Mouse (Mus musculus) brown adipose tissue, adult 24 weeks (tissue): Measurements from ENCODE around the gene Cnp. TPM values are rescaled to one million over a fixed set of nuclear protein-coding genes. Genes with fewer than 3 reads are reported as not detected.
A peak's percentile ranks its signal among the peaks of the same experiment; 100 is the strongest.

ENCODE experiments used
- H3K27ac ChIP-seq: fragments of 200-500 bp; replicated peaks from 2 replicates; pipeline ENCODE4 v1.5.1; 2012; ENCODE audit warnings: low read depth, mild to moderate bottlenecking, low read length
- H3K4me1 ChIP-seq: fragments of 200-500 bp; 2 replicates; pipeline ENCODE4 v1.6.1; 2012; ENCODE audit warnings: low read length, mixed read lengths; ENCODE audit not compliant: control insufficient read depth, insufficient read depth, insufficient read length
- H3K4me3 ChIP-seq: fragments of 200-500 bp; 2 replicates; pipeline ENCODE4 v1.5.1; 2012; ENCODE audit warnings: low read depth, mild to moderate bottlenecking, low read length, moderate library complexity; ENCODE audit not compliant: insufficient read depth
- polyA plus RNA-seq: library from polyadenylated mRNA; stranded (reverse); fragments of >200 nt; gene quantifications from 2 replicates; pipeline ENCODE4 v1.2.4, GENCODE M21; 2012; ENCODE audit not compliant: missing spikeins, insufficient read depth, insufficient read length

The Cnp gene
- polyA plus RNA-seq, 1 experiment = 8.4 TPM

DNA sequence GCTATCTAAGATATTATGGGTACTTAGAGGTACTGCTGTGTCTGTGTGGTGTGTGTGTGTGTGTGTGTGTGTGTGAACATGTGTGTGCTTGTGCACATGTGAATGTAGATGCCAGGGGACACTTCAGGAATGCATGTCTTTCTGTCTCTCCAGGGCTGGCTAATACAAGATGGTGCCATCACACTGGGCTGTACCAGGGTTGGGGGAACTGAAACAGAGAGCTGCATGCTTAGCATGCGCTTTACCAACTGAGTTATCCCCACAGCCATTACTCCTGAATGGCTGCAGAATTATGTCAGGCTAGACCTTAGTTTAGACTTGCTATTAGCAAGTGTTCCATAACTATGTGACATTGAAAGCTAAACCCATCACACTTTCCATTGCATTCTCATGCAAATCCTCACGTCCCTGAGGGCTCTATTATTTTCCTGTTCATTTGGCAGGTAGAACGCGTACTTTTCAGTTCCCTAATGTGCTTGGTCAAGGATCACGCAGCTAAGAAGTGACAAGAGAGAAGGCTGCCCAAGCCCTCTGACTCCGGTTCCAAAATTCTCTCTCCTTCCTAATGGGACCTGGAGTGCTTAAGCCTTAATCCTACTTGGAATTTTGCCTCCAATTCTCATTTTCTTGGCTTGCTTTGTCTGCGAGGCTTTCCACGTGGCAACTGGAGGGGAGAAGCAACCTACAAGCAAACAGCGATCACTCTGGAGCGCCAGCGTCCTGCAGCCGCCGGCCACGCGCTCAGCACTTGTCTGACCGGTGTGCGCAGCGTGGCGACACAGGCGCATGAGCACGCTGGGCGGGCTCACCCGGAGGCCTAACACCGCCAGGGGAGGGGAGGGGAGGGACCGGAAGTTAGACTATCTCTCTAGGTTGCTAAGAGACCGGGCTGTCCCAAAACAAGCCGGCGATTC is 29.6 kb upstream of the Cnp start, which contains the start of gene Ttc25:
Gene Ttc25, plus strand, starts transcription at position 776 of the 914 bp plus-strand sequence.
- Histone ChIP-seq H3K4me3 (peak within 1 kb of the TSS; percentile 59), H3K4me1 (peaks cover 8% of the 10 kb centered on the region), H3K27ac (peak within 1 kb of the TSS; percentile 22)

GRCm38 (mm10) chr11:100545746-100546085 is 29.0 kb upstream of the Cnp start:
- peak overlapping the region; percentile 22 for H3K27ac ChIP-seq
- peak overlapping the region; percentile 59 for H3K4me3 ChIP-seq
- peaks cover 8% of the 10 kb centered on the region for H3K4me1 ChIP-seq

DNA sequence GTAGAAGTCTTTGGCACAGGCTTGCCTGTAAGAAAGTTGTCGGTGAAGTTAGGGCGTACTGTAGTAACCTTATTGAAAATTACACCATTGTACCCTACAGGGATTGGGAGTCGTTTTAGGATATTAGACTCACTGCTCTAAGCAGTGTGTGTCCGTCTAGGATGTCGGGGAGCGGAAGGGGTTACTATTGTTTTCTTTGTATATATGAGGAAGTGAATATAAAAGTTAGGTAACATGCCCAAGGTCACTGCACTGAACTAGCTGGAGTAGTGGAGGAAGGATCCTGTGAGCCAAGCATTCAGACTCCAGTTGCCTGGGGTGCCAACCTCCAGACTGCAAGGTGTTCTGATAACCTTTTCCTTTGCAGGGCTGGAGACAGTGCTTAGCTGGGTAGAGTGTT is 27.7 kb upstream of the Cnp start:
- Histone ChIP-seq H3K4me1 (peaks cover 11% of the 10 kb centered on the region), H3K4me3 (no peak overlapping the region), H3K27ac (0 out of 2 replicates have a peak overlapping the region, but pooled peaks have one; percentile 35)

GRCm38 (mm10) chr11:100548141-100548540 is 26.6 kb upstream of the Cnp start:
- H3K4me3 ChIP-seq = no peak overlapping the region
- no peak overlapping the region for H3K27ac ChIP-seq
- peaks cover 14% of the 10 kb centered on the region for H3K4me1 ChIP-seq

DNA sequence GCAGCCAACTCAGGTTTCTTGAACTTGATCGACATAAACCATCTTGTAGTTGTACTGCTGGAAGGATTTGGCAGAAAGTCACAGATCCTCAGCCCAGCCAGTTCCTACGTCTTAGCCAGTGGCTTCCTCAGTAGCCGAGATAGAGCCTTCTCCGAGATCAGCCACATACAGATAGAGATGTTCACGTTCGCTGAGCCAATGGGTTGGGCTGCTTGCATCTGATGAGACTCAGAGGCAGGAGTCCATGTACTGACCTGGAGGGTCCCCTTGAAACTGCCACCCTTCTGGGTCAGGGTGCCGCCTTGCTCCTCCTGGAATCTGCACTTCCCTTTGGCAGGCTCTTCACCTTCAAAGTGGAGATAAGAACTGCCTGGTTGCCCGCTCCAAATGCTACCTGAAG is 25.2 kb upstream of the Cnp start:
- Histone ChIP-seq H3K27ac (no peak overlapping the region), H3K4me3 (no peak overlapping the region), H3K4me1 (peaks cover 18% of the 10 kb centered on the region)

- Histone ChIP-seq H3K4me1 (peaks cover 14% of the 10 kb centered on the region), H3K4me3 (no peak overlapping the region), H3K27ac (no peak overlapping the region)
Measured at GRCm38 (mm10) chr11:100550101-100550500, 24.6 kb upstream of the Cnp start.

DNA sequence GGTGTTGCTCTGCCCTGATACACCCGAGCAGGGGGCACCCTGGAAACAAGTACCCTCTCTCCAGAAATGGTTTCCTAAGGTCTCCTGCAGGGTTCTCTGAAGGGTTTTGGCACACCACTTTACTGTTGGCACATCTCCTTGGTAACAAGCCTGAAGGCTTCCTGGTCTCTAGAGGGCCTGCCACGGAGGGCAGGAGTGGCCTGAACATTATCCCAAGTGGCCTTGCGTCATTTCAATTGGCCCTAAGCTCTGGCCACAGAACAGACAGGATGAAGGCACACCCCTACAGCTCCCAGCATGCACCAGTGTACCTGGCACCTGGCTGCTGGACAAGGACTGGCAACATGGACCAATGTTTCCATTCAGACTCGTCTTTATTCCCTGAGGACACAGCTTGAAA is 21.9 kb upstream of the Cnp start:
- Histone ChIP-seq H3K4me3 (no peak overlapping the region), H3K27ac (no peak overlapping the region), H3K4me1 (peaks cover 9% of the 10 kb centered on the region)

GRCm38 (mm10) chr11:100555583-100555982 is 19.1 kb upstream of the Cnp start:
- no peak overlapping the region for H3K4me3 ChIP-seq

DNA sequence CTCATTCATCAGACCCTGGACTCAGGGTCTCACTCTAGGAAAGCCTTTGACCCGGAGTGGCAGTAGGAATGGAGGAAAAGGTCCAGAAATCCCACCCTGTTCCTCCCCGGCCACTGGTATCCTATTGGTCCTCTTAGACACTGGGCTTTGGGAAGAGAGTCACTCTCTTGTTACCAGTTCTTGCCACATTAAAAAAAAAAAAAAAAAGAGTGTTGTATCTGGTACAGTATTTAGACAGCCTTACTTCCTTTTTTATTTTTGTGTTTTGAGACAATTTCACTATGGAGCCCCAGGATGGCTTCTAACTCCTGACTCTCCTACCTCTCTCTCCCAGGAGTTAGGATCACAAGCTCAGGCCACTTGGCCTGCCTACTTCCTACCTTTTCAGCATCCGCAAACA is 17.1 kb upstream of the Cnp start:
- Histone ChIP-seq H3K4me1 (peaks cover 5% of the 10 kb centered on the region), H3K4me3 (no peak overlapping the region), H3K27ac (no peak overlapping the region)

More at GRCm38 (mm10) chr11:100555583-100555982, 19.1 kb upstream of the Cnp start:
- Histone ChIP-seq H3K27ac (no peak overlapping the region), H3K4me1 (peaks cover 9% of the 10 kb centered on the region)

GRCm38 (mm10) chr11:100559476-100559875 is 15.2 kb upstream of the Cnp start:
- Histone ChIP-seq H3K4me3 (no peak overlapping the region), H3K27ac (no peak overlapping the region), H3K4me1 (no peaks in the 10 kb centered on the region)

- Histone ChIP-seq H3K4me1 (no peaks in the 10 kb centered on the region), H3K4me3 (no peak overlapping the region), H3K27ac (no peak overlapping the region)
Measured at GRCm38 (mm10) chr11:100561748-100562147, 13.0 kb upstream of the Cnp start.

DNA sequence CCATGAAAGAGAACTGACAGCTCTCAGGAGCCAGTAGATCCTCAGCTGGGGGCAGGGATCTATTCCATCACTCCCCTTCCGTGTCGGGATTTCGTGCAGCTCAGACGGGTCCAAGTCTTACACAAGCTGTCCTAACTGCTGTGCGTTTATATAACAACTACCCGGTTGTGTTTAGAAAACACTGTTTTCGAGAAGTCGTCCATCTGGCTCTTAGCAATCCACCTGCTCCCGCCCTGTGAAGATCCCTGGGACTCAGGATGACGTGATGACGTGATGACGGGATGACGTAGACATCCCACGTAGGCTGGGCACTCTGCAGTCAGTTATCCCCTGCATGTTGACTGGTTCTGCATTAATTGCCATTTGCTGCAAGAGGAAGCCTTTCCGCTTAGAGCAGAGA is 10.4 kb upstream of the Cnp start:
- Histone ChIP-seq H3K4me1 (no peaks in the 10 kb centered on the region), H3K4me3 (no peak overlapping the region), H3K27ac (no peak overlapping the region)

- no peak overlapping the region for H3K4me3 ChIP-seq
- H3K27ac ChIP-seq = no peak overlapping the region
- H3K4me1 ChIP-seq = no peaks in the 10 kb centered on the region
Measured at GRCm38 (mm10) chr11:100564703-100565102, 10.0 kb upstream of the Cnp start.

GRCm38 (mm10) chr11:100567229-100567628 is 7.5 kb upstream of the Cnp start:
- Histone ChIP-seq H3K4me3 (no peak overlapping the region), H3K27ac (no peak overlapping the region), H3K4me1 (no peaks in the 10 kb centered on the region)

- Histone ChIP-seq H3K27ac (no peak overlapping the region), H3K4me1 (no peaks in the 10 kb centered on the region), H3K4me3 (no peak overlapping the region)
Measured at GRCm38 (mm10) chr11:100567815-100568245, 6.9 kb upstream of the Cnp start.

DNA sequence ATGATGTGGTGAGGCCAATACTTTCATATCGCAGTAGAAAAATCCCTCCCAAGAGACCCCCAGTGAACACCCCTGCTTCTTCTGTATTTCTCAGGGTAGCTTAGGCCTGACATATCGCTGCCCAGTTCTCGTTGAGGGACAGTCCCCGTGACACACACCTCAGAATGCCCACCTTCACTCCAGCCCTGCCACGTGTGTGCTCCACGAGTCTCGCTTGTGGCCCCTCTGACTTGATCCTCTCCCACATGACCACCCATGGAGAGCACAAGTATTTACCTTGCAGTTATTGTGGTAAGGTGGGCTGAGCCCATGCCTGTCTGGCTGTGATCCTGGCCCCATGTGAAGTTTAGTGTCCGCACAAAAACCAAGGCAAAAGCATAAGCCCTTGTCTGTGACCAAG is 6.0 kb upstream of the Cnp start:
- no peak overlapping the region for H3K27ac ChIP-seq

More for the DNA sequence above, 6.0 kb upstream of the Cnp start:
- Histone ChIP-seq H3K4me1 (no peaks in the 10 kb centered on the region), H3K4me3 (no peak overlapping the region)
